In genomic region chr8:103292896-103293295, GRCm38 (mm10) we compare ENCODE assay signal across 15 mouse cellular contexts.
"Had no signal": no experiment of that assay in that cellular context is flagged by ENCODE, and none has a peak within 500 bp of the region (broad histone marks: within the 10 kb centered on the region; RNA-seq: fewer than 3 reads in every experiment).

No protein-coding gene starts in this region.

- DNase-seq: kidney, adult 18-20 months; kidney, postnatal 10 days; kidney, postnatal 4 days; lung, adult 2 months; lung, postnatal 4 days; right cerebral cortex, postnatal 4 days; spleen, adult 18-20 months; thymus, adult 18-20 months; thymus, postnatal 14 days had no signal

- H3K9me3 ChIP-seq: liver, embryonic 15.5 days; midbrain, embryonic 10.5 days had no signal

- H3K27me3 ChIP-seq: liver, embryonic 15.5 days had no signal

- H3K27ac ChIP-seq: layer of hippocampus, adult 2 months; left cerebral cortex, adult 2 months; liver, embryonic 15.5 days; midbrain, embryonic 10.5 days had no signal

- H3K4me3 ChIP-seq: layer of hippocampus, adult 2 months; left cerebral cortex, adult 2 months; liver, embryonic 15.5 days; midbrain, embryonic 10.5 days had no signal

- H3K36me3 ChIP-seq: liver, embryonic 15.5 days; midbrain, embryonic 10.5 days had no signal

- H3K4me1 ChIP-seq: liver, embryonic 15.5 days; midbrain, embryonic 10.5 days had no signal

- ATAC-seq: lung, postnatal 0 days; midbrain, embryonic 16.5 days had no signal
